Mouse (Mus musculus): ENCODE results near the gene C2cd4d. TPM values are rescaled to one million over a fixed set of nuclear protein-coding genes. Genes with fewer than 3 reads are reported as not detected.

Gene C2cd4d
- total RNA-seq (2023), result not detected

GRCm38 (mm10) chr3:94362138-94362537 lies at the start of gene C2cd4d:
C2cd4d (plus strand) TSS chr3:94362438.

GRCm38 (mm10) chr3:94341959-94342422 lies 20.2 kb upstream of the C2cd4d start, which contains the start of gene Them5:
Them5 (plus strand) TSS chr3:94342099.

GRCm38 (mm10) chr3:94372641-94373040 lies 10.4 kb downstream of the C2cd4d start, which contains the start of gene Rorc:
Rorc (plus strand) TSS chr3:94372794.

GRCm38 (mm10) chr3:94398217-94398616 lies 36.0 kb downstream of the C2cd4d start, which contains the start of gene Lingo4:
Lingo4 (plus strand) TSS chr3:94398517.

GRCm38 (mm10) chr3:94413031-94413679 lies 50.9 kb downstream of the C2cd4d start, which contains the start of gene Tdrkh:
Tdrkh (plus strand) TSS chr3:94413273.

Other genes starting within 250 kb of the C2cd4d start
- not detected for gene Gm10696, start 184.2 kb upstream of the C2cd4d start, total RNA-seq (2023)
- gene Gm5286, start 165.7 kb upstream of the C2cd4d start, total RNA-seq (2023), result not detected
- not detected for gene Gm4778, start 98.4 kb upstream of the C2cd4d start, total RNA-seq (2023)
- 7.6 TPM for gene Them4, start 52.3 kb upstream of the C2cd4d start, total RNA-seq (2023)
- not detected for gene Them5, start 20.3 kb upstream of the C2cd4d start, total RNA-seq (2023)
- gene Rorc, start 10.4 kb downstream of the C2cd4d start, total RNA-seq (2023), result not detected
- not detected for gene Lingo4, start 36.1 kb downstream of the C2cd4d start, total RNA-seq (2023)
- gene Tdrkh, start 50.8 kb downstream of the C2cd4d start, total RNA-seq (2023), result 11.0 TPM
- 55.2 TPM for gene Mrpl9, start 80.9 kb downstream of the C2cd4d start, total RNA-seq (2023)
- not detected for gene Oaz3, start 81.5 kb downstream of the C2cd4d start, total RNA-seq (2023)
- not detected for gene Celf3, start 115.9 kb downstream of the C2cd4d start, total RNA-seq (2023)
- gene Riiad1, start 117.9 kb downstream of the C2cd4d start, total RNA-seq (2023), result 2.8 TPM
- 28.0 TPM for gene Snx27, start 220.3 kb downstream of the C2cd4d start, total RNA-seq (2023)